Mouse (Mus musculus): ENCODE measurements at regions not wholly inside any gene's neighbourhood (a gene's known extent, or its start where the extent isn't known, plus 50 kb on each side); places are given as distances from the start of the nearest gene placed in this dataset.

DNA sequence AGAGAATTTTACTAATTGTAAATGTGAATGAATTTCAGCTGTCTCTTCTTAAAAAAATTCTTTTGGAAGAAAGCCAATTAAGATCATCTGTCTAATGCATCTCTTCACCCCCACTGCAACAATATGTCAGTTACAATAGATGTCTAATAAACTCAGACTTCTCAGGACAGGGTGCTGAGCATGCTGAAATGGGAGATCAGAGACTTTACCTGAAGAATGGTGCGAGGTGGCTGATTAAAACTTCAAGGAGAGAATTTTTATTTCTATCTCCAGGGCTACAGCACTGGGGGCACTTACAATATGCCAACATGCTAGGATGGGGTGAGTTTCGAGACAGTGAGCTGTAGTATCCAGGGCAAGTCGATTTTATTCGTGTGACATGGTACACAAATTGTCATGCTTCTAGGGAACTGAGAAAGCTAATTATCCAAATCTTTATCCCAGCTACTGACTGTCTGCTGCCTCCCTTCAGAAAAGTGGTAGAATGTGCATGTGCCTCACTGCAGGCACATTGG is 449.0 kb upstream of the Fam92a start:
- TF ChIP-seq CTCF (IDR thresholded peaks at IDR 0.05; ENCODE audit: control insufficient read depth, insufficient read depth, insufficient read length) (no peak), FOSL1 (IDR thresholded peaks at IDR 0.05; ENCODE audit: insufficient read depth, low read length, poor library complexity, severe bottlenecking) (no peak), MYOD1 (IDR thresholded peaks at IDR 0.05; ENCODE audit: control insufficient read depth, insufficient read length, low read depth) (no peak), USF1 (IDR thresholded peaks at IDR 0.05; ENCODE audit: low read depth) (no peak), MAX (IDR thresholded peaks at IDR 0.05) (no peak), MYOG (IDR thresholded peaks at IDR 0.05; ENCODE audit: control insufficient read depth, extremely low read depth, insufficient read length) (no peak), CEBPB (IDR thresholded peaks at IDR 0.05; ENCODE audit: low read depth) (no peak)
- Histone ChIP-seq H3K79me2 (ENCODE audit: control insufficient read depth, insufficient read depth) (no peaks in the 10 kb centered on the region), H3ac (ENCODE audit: control insufficient read depth, insufficient read length, low read depth) (no peak overlapping the region), H3K4me3 (ENCODE audit: insufficient read depth, poor library complexity, severe bottlenecking) (no peak overlapping the region), H3K79me3 (ENCODE audit: low read depth) (no peaks in the 10 kb centered on the region), H3K36me3 (ENCODE audit: control insufficient read depth, insufficient read depth) (no peaks in the 10 kb centered on the region), H3K27me3 (ENCODE audit: control insufficient read depth, insufficient read depth, insufficient read length) (no peaks in the 10 kb centered on the region)

DNA sequence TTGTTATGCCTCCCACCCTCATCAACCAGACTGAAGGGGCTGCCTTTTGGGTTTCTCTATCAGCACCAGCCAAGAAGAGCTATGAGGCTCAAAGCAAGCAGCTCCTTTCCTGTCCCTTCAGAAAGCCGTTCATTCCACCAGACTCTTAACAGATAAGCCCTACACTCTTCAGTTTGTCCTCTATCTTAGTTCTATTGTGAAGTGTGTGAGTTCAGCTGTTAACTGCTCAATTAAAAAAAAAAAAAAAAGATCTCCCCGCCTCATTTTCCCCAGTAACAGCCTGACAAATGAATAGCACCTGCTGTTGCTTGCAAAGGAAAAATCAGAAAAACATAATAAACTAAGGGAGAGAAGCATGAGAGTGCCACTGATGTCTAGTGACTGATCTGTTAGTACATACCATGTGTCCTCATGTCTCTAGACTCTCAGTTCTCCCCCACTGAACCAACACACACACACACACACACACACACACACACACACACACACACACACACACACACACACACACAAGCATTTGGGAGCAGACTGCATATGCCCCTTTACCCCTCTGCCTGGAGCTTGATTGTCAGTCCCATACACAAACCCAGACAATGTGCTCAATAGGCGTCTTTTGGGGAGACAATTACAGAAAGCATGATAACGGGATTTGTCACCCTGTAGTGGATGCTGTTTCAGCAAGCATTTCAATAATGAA is 448.4 kb upstream of the Fam92a start:
- Histone ChIP-seq H3K79me2 (ENCODE audit: control insufficient read depth, insufficient read depth) (no peaks in the 10 kb centered on the region), H3K4me3 (ENCODE audit: insufficient read depth, poor library complexity, severe bottlenecking) (no peak overlapping the region), H3K27me3 (ENCODE audit: control insufficient read depth, insufficient read depth, insufficient read length) (no peaks in the 10 kb centered on the region), H3ac (ENCODE audit: control insufficient read depth, insufficient read length, low read depth) (no peak overlapping the region), H3K79me3 (ENCODE audit: low read depth) (no peaks in the 10 kb centered on the region), H3K36me3 (ENCODE audit: control insufficient read depth, insufficient read depth) (no peaks in the 10 kb centered on the region)
- TF ChIP-seq MYOD1 (IDR thresholded peaks at IDR 0.05; ENCODE audit: control insufficient read depth, insufficient read length, low read depth) (no peak), FOSL1 (IDR thresholded peaks at IDR 0.05; ENCODE audit: insufficient read depth, low read length, poor library complexity, severe bottlenecking) (no peak), USF1 (IDR thresholded peaks at IDR 0.05; ENCODE audit: low read depth) (no peak), MAX (IDR thresholded peaks at IDR 0.05) (no peak), MYOG (IDR thresholded peaks at IDR 0.05; ENCODE audit: control insufficient read depth, extremely low read depth, insufficient read length) (no peak), CTCF (IDR thresholded peaks at IDR 0.05; ENCODE audit: control insufficient read depth, insufficient read depth, insufficient read length) (no peak), CEBPB (IDR thresholded peaks at IDR 0.05; ENCODE audit: low read depth) (no peak)

DNA sequence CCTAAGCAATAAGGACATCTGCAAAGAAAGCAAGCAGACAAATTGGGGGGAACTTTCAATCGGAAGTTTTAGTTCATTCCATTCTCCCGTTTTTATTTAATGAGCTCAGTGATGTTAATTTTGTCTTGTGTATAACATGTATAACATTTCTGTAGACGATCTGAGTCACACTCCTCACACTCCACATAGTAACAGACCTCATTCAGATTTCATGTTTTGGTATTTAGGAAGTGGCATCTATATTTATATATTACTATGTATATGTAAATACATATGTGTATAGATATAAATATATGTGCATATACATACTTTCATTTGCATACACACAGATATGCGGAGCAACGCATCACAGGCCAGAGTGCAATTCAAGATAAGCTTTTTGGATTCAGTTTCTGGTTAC is 444.9 kb upstream of the Fam92a start:
- Histone ChIP-seq H3K27me3 (ENCODE audit: control insufficient read depth, insufficient read depth, insufficient read length) (no peaks in the 10 kb centered on the region), H3K79me3 (ENCODE audit: low read depth) (no peaks in the 10 kb centered on the region), H3K36me3 (ENCODE audit: control insufficient read depth, insufficient read depth) (no peaks in the 10 kb centered on the region), H3K79me2 (ENCODE audit: control insufficient read depth, insufficient read depth) (no peaks in the 10 kb centered on the region), H3K4me3 (ENCODE audit: insufficient read depth, poor library complexity, severe bottlenecking) (no peak overlapping the region), H3ac (ENCODE audit: control insufficient read depth, insufficient read length, low read depth) (no peak overlapping the region)
- TF ChIP-seq MAX (IDR thresholded peaks at IDR 0.05) (no peak), USF1 (IDR thresholded peaks at IDR 0.05; ENCODE audit: low read depth) (no peak)

DNA sequence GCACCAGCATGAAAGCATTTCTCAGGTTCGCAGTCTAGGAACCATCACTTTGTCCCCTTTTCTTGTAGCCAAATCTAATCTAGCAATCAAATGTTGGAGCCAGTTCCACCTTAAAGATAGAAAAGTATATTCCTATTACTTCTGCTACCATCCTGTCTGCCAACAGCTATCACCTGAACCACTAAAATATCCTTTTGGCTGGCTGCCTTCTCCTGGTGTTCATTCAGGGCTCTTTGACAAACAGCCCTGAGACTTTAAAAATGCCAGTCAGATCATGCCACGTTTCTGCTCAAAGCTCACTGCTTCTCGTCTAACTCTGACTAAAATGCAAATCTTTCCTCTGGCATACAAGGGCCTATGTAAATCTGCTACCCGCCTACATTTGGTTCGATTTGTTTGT is 439.7 kb upstream of the Fam92a start:
- H3K27me3 ChIP-seq (ENCODE audit: control insufficient read depth, insufficient read depth, insufficient read length): no peaks in the 10 kb centered on the region
- H3K79me3 ChIP-seq (ENCODE audit: low read depth): no peaks in the 10 kb centered on the region
- H3K4me3 ChIP-seq (ENCODE audit: insufficient read depth, poor library complexity, severe bottlenecking): no peak overlapping the region
- TF ChIP-seq CTCF (IDR thresholded peaks at IDR 0.05; ENCODE audit: control insufficient read depth, insufficient read depth, insufficient read length): no peak
- no peaks in the 10 kb centered on the region for H3K79me2 ChIP-seq (ENCODE audit: control insufficient read depth, insufficient read depth)
- no peaks in the 10 kb centered on the region for H3K36me3 ChIP-seq (ENCODE audit: control insufficient read depth, insufficient read depth)
- H3ac ChIP-seq (ENCODE audit: control insufficient read depth, insufficient read length, low read depth): no peak overlapping the region

DNA sequence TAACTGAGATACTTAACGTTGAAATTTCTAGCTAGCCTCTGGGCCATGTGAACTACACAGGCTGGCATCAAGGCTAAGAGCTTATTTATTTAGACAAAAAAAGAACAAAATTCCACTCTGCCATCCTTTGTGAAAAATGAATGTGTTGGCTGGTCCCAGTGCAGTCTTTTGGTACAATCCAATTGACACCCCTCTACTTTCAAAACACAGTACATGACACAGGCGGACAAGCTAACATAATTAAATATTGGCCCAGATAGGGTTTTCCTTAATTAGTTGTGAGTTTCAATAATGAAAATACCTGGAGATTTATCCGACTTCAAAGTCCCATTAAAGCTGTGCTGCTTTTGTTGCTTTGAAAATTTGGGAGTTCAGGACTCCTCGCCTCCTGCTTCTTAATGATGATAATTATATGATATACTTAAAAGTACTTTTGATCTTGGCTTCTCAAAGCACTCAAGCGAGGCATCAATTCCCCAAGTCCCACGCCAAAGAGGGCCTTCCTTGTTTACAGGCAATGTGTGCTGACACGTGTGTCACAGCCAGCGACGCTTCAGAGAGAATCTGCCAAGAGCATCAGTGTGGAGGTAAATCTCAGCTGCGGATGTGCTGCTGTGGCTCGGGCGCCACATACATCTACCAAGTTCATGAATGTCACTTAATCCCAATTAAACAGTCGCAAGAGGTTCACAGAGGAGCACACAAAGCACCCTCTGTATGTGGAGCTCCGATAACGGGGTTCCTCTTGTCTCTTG is 429.5 kb upstream of the Fam92a start:
- Histone ChIP-seq H3K79me3 (ENCODE audit: low read depth) (no peaks in the 10 kb centered on the region), H3K36me3 (ENCODE audit: control insufficient read depth, insufficient read depth) (no peaks in the 10 kb centered on the region)
- no peak for TF ChIP-seq CEBPB (IDR thresholded peaks at IDR 0.05; ENCODE audit: low read depth)

DNA sequence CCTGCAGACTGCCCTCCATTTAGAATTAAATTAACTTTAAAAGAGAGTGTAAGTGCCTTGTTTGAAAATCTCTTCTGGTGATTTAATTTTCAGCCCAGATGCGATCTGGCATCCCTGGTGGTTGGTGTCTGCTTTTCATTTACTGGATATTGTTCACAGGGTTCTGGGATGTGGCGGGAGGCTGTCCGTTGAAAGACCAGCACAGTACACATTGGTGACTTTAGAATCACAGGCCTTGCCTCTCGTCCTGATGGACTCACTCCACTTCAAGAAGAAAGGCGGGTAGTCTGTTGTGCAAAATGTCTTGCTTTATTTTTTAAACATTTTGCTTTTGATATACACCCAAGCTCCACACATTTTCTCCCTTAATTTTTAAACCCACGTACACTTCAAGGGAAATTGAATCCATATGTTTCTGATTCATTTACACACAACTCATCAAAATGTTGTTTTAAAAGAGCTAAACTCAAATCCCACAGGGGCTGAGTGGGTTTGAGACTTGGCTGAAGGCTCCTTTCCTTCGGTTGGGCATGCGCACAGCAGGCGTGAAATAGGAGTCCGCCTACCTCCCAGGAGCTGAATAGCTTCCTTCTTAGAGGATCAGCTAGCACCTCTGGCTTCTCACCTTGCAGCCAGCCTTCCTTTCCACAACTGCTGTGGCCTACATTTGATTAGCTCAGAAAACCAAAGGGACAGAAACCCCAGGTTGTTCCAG is 424.1 kb upstream of the Fam92a start:
- TF ChIP-seq MYOD1 (IDR thresholded peaks at IDR 0.05; ENCODE audit: control insufficient read depth, insufficient read length, low read depth) (no peak), CEBPB (IDR thresholded peaks at IDR 0.05; ENCODE audit: low read depth) (no peak), CTCF (IDR thresholded peaks at IDR 0.05; ENCODE audit: control insufficient read depth, insufficient read depth, insufficient read length) (no peak)
- Histone ChIP-seq H3K36me3 (ENCODE audit: control insufficient read depth, insufficient read depth) (no peaks in the 10 kb centered on the region), H3ac (ENCODE audit: control insufficient read depth, insufficient read length, low read depth) (no peak overlapping the region), H3K79me3 (ENCODE audit: low read depth) (no peaks in the 10 kb centered on the region), H3K79me2 (ENCODE audit: control insufficient read depth, insufficient read depth) (no peaks in the 10 kb centered on the region), H3K27me3 (ENCODE audit: control insufficient read depth, insufficient read depth, insufficient read length) (no peaks in the 10 kb centered on the region), H3K4me3 (ENCODE audit: insufficient read depth, poor library complexity, severe bottlenecking) (no peak overlapping the region)

More for the DNA sequence above, 429.5 kb upstream of the Fam92a start:
- Histone ChIP-seq H3K4me3 (ENCODE audit: insufficient read depth, poor library complexity, severe bottlenecking) (no peak overlapping the region), H3K79me2 (ENCODE audit: control insufficient read depth, insufficient read depth) (no peaks in the 10 kb centered on the region), H3ac (ENCODE audit: control insufficient read depth, insufficient read length, low read depth) (no peak overlapping the region), H3K27me3 (ENCODE audit: control insufficient read depth, insufficient read depth, insufficient read length) (no peaks in the 10 kb centered on the region)
